Mouse (Mus musculus): Measurements from ENCODE around the gene Zdhhc5.
"Not testable (repeated sequence)": the region's sequence is repeated elsewhere in the genome, so short reads cannot be mapped to it uniquely, and the experiment has no call there.

Gene Zdhhc5

GRCm38 (mm10) chr2:84734919-84735318, 19.9 kb upstream of the Zdhhc5 start:
- DNase-seq (ENCODE audit: low spot score in 2 of 2) = no peak

- DNase-seq (ENCODE audit: low spot score in 2 of 2) = no peak
These were observed 19.4 kb upstream of the Zdhhc5 start for GRCm38 (mm10) chr2:84734351-84734864.

- peak; percentile 61 to 64 for DNase-seq (ENCODE audit: low spot score in 2 of 2)
These were observed 18.8 kb upstream of the Zdhhc5 start, which contains the start of gene Ypel4 for GRCm38 (mm10) chr2:84733579-84734300. TSS of gene Ypel4 (plus strand) at chr2:84734058.

- no peak for DNase-seq (ENCODE audit: low spot score in 2 of 2)
These were observed 17.4 kb upstream of the Zdhhc5 start for GRCm38 (mm10) chr2:84732394-84732793.

GRCm38 (mm10) chr2:84731206-84731605, 16.2 kb upstream of the Zdhhc5 start:
- DNase-seq (ENCODE audit: low spot score in 2 of 2) = no peak

- not testable (repeated sequence) for DNase-seq (ENCODE audit: low spot score in 2 of 2)
These were observed 13.2 kb upstream of the Zdhhc5 start for GRCm38 (mm10) chr2:84728191-84728590.

- DNase-seq (ENCODE audit: low spot score in 2 of 2) = peak; percentile 94 to 97
These were observed 12.3 kb upstream of the Zdhhc5 start, which contains the start of gene Clp1 for GRCm38 (mm10) chr2:84727172-84727858. TSS of gene Clp1 (minus strand) at chr2:84727350.

GRCm38 (mm10) chr2:84726716-84727115, 11.7 kb upstream of the Zdhhc5 start:
- no peak for DNase-seq (ENCODE audit: low spot score in 2 of 2)

- no peak for DNase-seq (ENCODE audit: low spot score in 2 of 2)
These were observed 10.8 kb upstream of the Zdhhc5 start for GRCm38 (mm10) chr2:84725770-84726169.

GRCm38 (mm10) chr2:84723856-84724255, 8.9 kb upstream of the Zdhhc5 start:
- DNase-seq (ENCODE audit: low spot score in 2 of 2) = no peak

- DNase-seq (ENCODE audit: low spot score in 2 of 2) = no peak
These were observed 6.2 kb upstream of the Zdhhc5 start for GRCm38 (mm10) chr2:84721182-84721581.

- DNase-seq (ENCODE audit: low spot score in 2 of 2) = no peak
These were observed 5.7 kb upstream of the Zdhhc5 start for GRCm38 (mm10) chr2:84720718-84721117.

- no peak for DNase-seq (ENCODE audit: low spot score in 2 of 2)
These were observed 2.4 kb upstream of the Zdhhc5 start for GRCm38 (mm10) chr2:84717357-84717756.

GRCm38 (mm10) chr2:84716423-84717355, 1.7 kb upstream of the Zdhhc5 start:
- no peak for DNase-seq (ENCODE audit: low spot score in 2 of 2)

GRCm38 (mm10) chr2:84715562-84716361, 782 bp upstream of the Zdhhc5 start:
- DNase-seq (ENCODE audit: low spot score in 2 of 2) = peak in 1 of 2 experiments; percentile 62

GRCm38 (mm10) chr2:84714422-84714810, 564 bp downstream of the Zdhhc5 start:
- no peak for DNase-seq (ENCODE audit: low spot score in 2 of 2)

- DNase-seq (ENCODE audit: low spot score in 2 of 2) = no peak
These were observed 3.1 kb downstream of the Zdhhc5 start for GRCm38 (mm10) chr2:84711898-84712297.

GRCm38 (mm10) chr2:84707523-84707922, 7.5 kb downstream of the Zdhhc5 start:
- no peak for DNase-seq (ENCODE audit: low spot score in 2 of 2)

GRCm38 (mm10) chr2:84705295-84705694, 9.7 kb downstream of the Zdhhc5 start:
- DNase-seq (ENCODE audit: low spot score in 2 of 2) = peak in 1 of 2 experiments; percentile 35

GRCm38 (mm10) chr2:84704329-84704728, 10.7 kb downstream of the Zdhhc5 start:
- DNase-seq (ENCODE audit: low spot score in 2 of 2) = no peak

GRCm38 (mm10) chr2:84703497-84703896, 11.5 kb downstream of the Zdhhc5 start:
- DNase-seq (ENCODE audit: low spot score in 2 of 2) = no peak
